In genomic region chr3:103850644-103851363, GRCm38 (mm10) we compare ENCODE assay signal across 13 mouse cellular contexts. TPM values are rescaled to one million over a fixed set of nuclear protein-coding genes. Genes with fewer than 3 reads are reported as not detected.
DNase-seq lines count a peak whose midpoint lies in the region; ATAC-seq lines count a peak whose summit lies in the region.
"Had no signal": no experiment of that assay in that cellular context is flagged by ENCODE, and none has a peak within 500 bp of the region (broad histone marks: within the 10 kb centered on the region; RNA-seq: fewer than 3 reads in every experiment).

No protein-coding gene starts in this region.

- H3K4me3 ChIP-seq in kidney, embryonic 16.5 days (ENCODE audit: low read length), result no peak overlapping the region
- H3K4me3 ChIP-seq: heart, adult 2 months had no signal

- ATAC-seq in kidney, embryonic 16.5 days (ENCODE audit: low FRiP score, low TSS enrichment), result no peak

- no peak overlapping the region for H3K4me2 ChIP-seq in kidney, embryonic 16.5 days (replicated peaks; ENCODE audit: low read depth, low read length)
- H3K4me2 ChIP-seq: hindbrain, embryonic 14.5 days had no signal

- WGBS in kidney, embryonic 16.5 days, result 80% methylated on average over 9 of the region's 9 CpGs

- no peak overlapping the region for H3K27ac ChIP-seq in kidney, embryonic 16.5 days (ENCODE audit: low read length)
- H3K27ac ChIP-seq: heart, adult 2 months; hindbrain, embryonic 14.5 days had no signal

- H3K36me3 ChIP-seq in kidney, embryonic 16.5 days (ENCODE audit: insufficient read depth, low read length), result no peaks in the 10 kb centered on the region

- no peaks in the 10 kb centered on the region for H3K4me1 ChIP-seq in kidney, embryonic 16.5 days (ENCODE audit: insufficient read depth, low read length)

- intact Hi-C loops in left cerebral cortex, postnatal 10 days (cut with DNase I), result no loop called here

- H3K27me3 ChIP-seq in kidney, embryonic 16.5 days (ENCODE audit: insufficient read depth, low read length), result no peaks in the 10 kb centered on the region

- H3K9me3 ChIP-seq in kidney, embryonic 16.5 days (ENCODE audit: low read length), result no peaks in the 10 kb centered on the region

- H3K9ac ChIP-seq in kidney, embryonic 16.5 days (replicated peaks; ENCODE audit: low read length), result no peak overlapping the region
- H3K9ac ChIP-seq: hindbrain, embryonic 14.5 days had no signal

- peak; percentile 23 for DNase-seq in kidney, adult 18-20 months
- peak; percentile 97 for DNase-seq in brain, adult 2 months (ENCODE audit: low read depth, low spot score)
- DNase-seq in induced T-regulatory cell, adult 2 months (ENCODE audit: low read depth), result peak; percentile 80
- peak; percentile 35 to 45 for DNase-seq in layer of hippocampus, postnatal 36 days
- no peak for DNase-seq in left cerebral cortex, postnatal 10 days (ENCODE audit: extremely low spot score in 1 of 2, low spot score in 2 of 2)
- DNase-seq in spleen, postnatal 14 days (ENCODE audit: low spot score in 2 of 2), result no peak
- no peak for DNase-seq in thymus, postnatal 0 days (ENCODE audit: low spot score)
- DNase-seq: heart, adult 2 months; lung, adult 2 months; midbrain, embryonic 14.5 days had no signal

RNA-seq across cellular contexts. Expression of gene Ptpn22, which starts 8.8 kb away (rescaled TPM):
- 0.80 and 0.82 TPM in 2 replicates for polyA plus RNA-seq in kidney, embryonic 16.5 days (2015; fragmentation: Nextera tagmentation; extraction: Ambion mirVana)
- total RNA-seq in layer of hippocampus, postnatal 36 days (2021), result 1 to 10 TPM; 1.1 to 1.6 TPM
- total RNA-seq in left cerebral cortex, postnatal 10 days (2021), result 1 to 10 TPM in 1 of 2 experiments, under 1 TPM in 1; 0.61 to 1.4 TPM
- polyA plus RNA-seq in thymus, postnatal 0 days (2015; fragmentation: Nextera tagmentation; extraction: Ambion mirVana), result 59.5 and 64.6 TPM in 2 replicates

RNA-seq across cellular contexts. Expression of gene Bcl2l15, which starts 18.4 kb away (rescaled TPM):
- 0.14 TPM in 1 of 2 replicates, not detected in the other for polyA plus RNA-seq in kidney, embryonic 16.5 days (2015; fragmentation: Nextera tagmentation; extraction: Ambion mirVana)
- total RNA-seq in layer of hippocampus, postnatal 36 days (2021), result 1 to 10 TPM; 1.5 to 2.1 TPM
- total RNA-seq in left cerebral cortex, postnatal 10 days (2021), result not detected
- polyA plus RNA-seq in thymus, postnatal 0 days (2015; fragmentation: Nextera tagmentation; extraction: Ambion mirVana), result 1.1 and 2.4 TPM in 2 replicates
- total RNA-seq: heart, adult 2 months had no signal
- polyA plus RNA-seq: heart, adult 2 months; limb, embryonic 11.5 days; lung, adult 2 months had no signal

RNA-seq across cellular contexts. Expression of gene Gm43064, which starts 41.4 kb away (rescaled TPM):
- 0.11 TPM in 1 of 2 replicates, not detected in the other for polyA plus RNA-seq in kidney, embryonic 16.5 days (2015; fragmentation: Nextera tagmentation; extraction: Ambion mirVana)
- under 1 TPM; 0.25 to 0.58 TPM for total RNA-seq in layer of hippocampus, postnatal 36 days (2021)
- not detected for total RNA-seq in left cerebral cortex, postnatal 10 days (2021)
- polyA plus RNA-seq in thymus, postnatal 0 days (2015; fragmentation: Nextera tagmentation; extraction: Ambion mirVana), result 0.19 and 0.29 TPM in 2 replicates
- polyA plus RNA-seq: heart, adult 2 months; lung, adult 2 months; midbrain, embryonic 14.5 days had no signal

RNA-seq across cellular contexts. Expression of gene Ap4b1, which starts 41.5 kb away (rescaled TPM):
- polyA plus RNA-seq in kidney, embryonic 16.5 days (2015; fragmentation: Nextera tagmentation; extraction: Ambion mirVana), result 22.3 and 22.8 TPM in 2 replicates
- total RNA-seq in layer of hippocampus, postnatal 36 days (2021), result 10 to 100 TPM; 11.7 to 12.8 TPM
- 10 to 100 TPM; 13.6 to 15.7 TPM for total RNA-seq in left cerebral cortex, postnatal 10 days (2021)
- polyA plus RNA-seq in thymus, postnatal 0 days (2015; fragmentation: Nextera tagmentation; extraction: Ambion mirVana), result 24.8 and 26.4 TPM in 2 replicates

RNA-seq across cellular contexts. Expression of gene Dclre1b, which starts 41.6 kb away (rescaled TPM):
- 29.8 and 31.2 TPM in 2 replicates for polyA plus RNA-seq in kidney, embryonic 16.5 days (2015; fragmentation: Nextera tagmentation; extraction: Ambion mirVana)
- total RNA-seq in layer of hippocampus, postnatal 36 days (2021), result 10 to 100 TPM in 1 of 2 experiments, 1 to 10 TPM in 1; 5.9 to 14.0 TPM
- 1 to 10 TPM; 7.9 to 8.9 TPM for total RNA-seq in left cerebral cortex, postnatal 10 days (2021)
- polyA plus RNA-seq in thymus, postnatal 0 days (2015; fragmentation: Nextera tagmentation; extraction: Ambion mirVana), result 47.8 and 50.9 TPM in 2 replicates

Comparison
In these comparisons a context has a peak if more than half of its experiments do, and no peak if none do; other contexts are left out.
1. DNase-seq: peak in kidney, adult 18-20 months (single experiment), brain, adult 2 months (single experiment), induced T-regulatory cell, adult 2 months (single experiment) and layer of hippocampus, postnatal 36 days (2 of 2); none in left cerebral cortex, postnatal 10 days (0 of 2), spleen, postnatal 14 days (0 of 2) and thymus, postnatal 0 days (single experiment).